13 mouse cellular contexts compared by ENCODE assay signal in the genomic region with DNA sequence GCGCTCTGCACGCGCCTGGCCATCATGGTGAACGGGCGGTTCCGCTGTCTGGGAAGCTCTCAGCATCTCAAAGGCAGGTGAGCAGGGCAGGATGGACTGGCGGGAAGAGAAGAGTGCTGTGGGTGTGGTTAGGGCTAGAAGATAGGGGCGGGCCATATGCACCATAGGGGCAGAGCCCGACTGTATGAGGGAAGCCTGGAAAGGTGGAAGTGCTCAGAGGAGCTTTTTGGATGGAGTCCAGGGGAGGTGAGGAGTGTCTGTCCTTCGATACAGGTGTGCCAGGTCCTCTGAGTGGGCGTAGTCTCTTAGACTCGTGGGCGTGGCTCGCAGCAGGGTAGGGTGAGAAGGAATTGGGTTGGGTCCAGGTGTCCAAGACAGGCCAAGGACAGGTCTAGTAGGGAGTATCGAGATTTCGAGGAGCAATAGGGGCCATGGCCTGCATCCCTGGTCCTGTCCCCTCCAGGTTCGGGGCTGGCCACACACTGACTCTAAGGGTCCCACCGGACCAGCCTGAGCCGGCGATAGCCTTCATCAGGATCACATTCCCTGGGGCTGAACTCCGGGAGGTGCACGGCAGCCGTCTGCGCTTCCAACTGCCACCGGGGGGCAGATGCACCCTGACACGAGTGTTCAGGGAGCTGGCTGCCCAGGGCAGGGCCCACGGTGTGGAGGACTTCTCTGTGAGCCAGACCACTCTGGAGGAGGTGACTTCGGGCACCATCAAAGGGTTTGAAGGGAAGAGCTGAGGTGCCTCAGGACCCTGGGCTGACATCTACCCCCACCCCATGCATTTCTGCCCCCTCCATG. TPM values are rescaled to one million over a fixed set of nuclear protein-coding genes. Genes with fewer than 3 reads are reported as not detected.
DNase-seq lines count a peak whose midpoint lies in the region; ATAC-seq and TF ChIP-seq lines count a peak whose summit lies in the region.
"Had no signal": no experiment of that assay in that cellular context is flagged by ENCODE, and none has a peak within 500 bp of the region (broad histone marks: within the 10 kb centered on the region; RNA-seq: fewer than 3 reads in every experiment).

No protein-coding gene starts in this region.

- peaks cover 15% of the 10 kb centered on the region for H3K9me3 ChIP-seq in heart, postnatal 0 days (replicated peaks; ENCODE audit: control insufficient read depth, low read length)
- H3K9me3 ChIP-seq in CH12.LX (replicated peaks; ENCODE audit: low read length): no peaks in the 10 kb centered on the region
- peaks cover 11% of the 10 kb centered on the region; the same call in 1 of the 2 replicates for H3K9me3 ChIP-seq in kidney, embryonic 16.5 days (ENCODE audit: low read length)

- in situ Hi-C loops in CH12.LX (cut with MboI; ENCODE audit: low pct_ligation_motif_present, low pct_unique_long_range_greater_than_20kb, low sequenced_read_pairs): no loop called here

- no peak for DNase-seq in heart, postnatal 0 days (ENCODE audit: low spot score)
- no peak for DNase-seq in heart, adult 9 months (ENCODE audit: low spot score in 2 of 2)
- DNase-seq in CH12.LX (ENCODE audit: extremely low read depth): no peak
- DNase-seq in induced T-regulatory cell, adult 2 months (ENCODE audit: low read depth): peak; percentile 46
- DNase-seq in lung, postnatal 10 days: peak; percentile 64
- no peak for DNase-seq in layer of hippocampus, adult 9-10 months (ENCODE audit: low spot score)
- DNase-seq: cerebellum, adult 11 months; right cerebral cortex, adult 18-20 months had no signal

- TF ChIP-seq EP300 in heart, postnatal 0 days (IDR thresholded peaks at IDR 0.05; ENCODE audit: low read depth): no peak
- no peak for TF ChIP-seq EP300 in CH12.LX (IDR thresholded peaks at IDR 0.05; ENCODE audit: low read length)

- peaks cover 22% of the 10 kb centered on the region for H3K27me3 ChIP-seq in heart, postnatal 0 days (ENCODE audit: control insufficient read depth, insufficient read depth, low read length)
- no peaks in the 10 kb centered on the region for H3K27me3 ChIP-seq in CH12.LX (replicated peaks)
- H3K27me3 ChIP-seq in kidney, embryonic 16.5 days (ENCODE audit: insufficient read depth, low read length): peaks cover 33% of the 10 kb centered on the region

- no peak overlapping the region for H3K27ac ChIP-seq in heart, postnatal 0 days (ENCODE audit: low read depth)
- H3K27ac ChIP-seq in CH12.LX (ENCODE audit: insufficient read depth, low read depth): no peak overlapping the region
- no peak overlapping the region for H3K27ac ChIP-seq in kidney, embryonic 16.5 days (ENCODE audit: low read length)
- H3K27ac ChIP-seq: heart, embryonic 15.5 days; midbrain, embryonic 12.5 days had no signal

- 0 out of 2 replicates have a peak, but pooled peaks have one; percentile 22 for TF ChIP-seq CTCF in heart, postnatal 0 days (IDR thresholded peaks at IDR 0.05; ENCODE audit: low read depth)
- peak in 1 of 2 experiments; percentile 71; a peak in 2 of 4 replicates for TF ChIP-seq CTCF in CH12.LX (conservative IDR thresholded peaks at IDR 0.05 in 1 of 2, IDR thresholded peaks at IDR 0.05 in 1 of 2; ENCODE audit: low read depth in 2 of 2, low read length in 2 of 2)

- H3K79me2 ChIP-seq in CH12.LX (replicated peaks; ENCODE audit: control insufficient read depth, extremely low read depth, insufficient read depth, poor library complexity, severe bottlenecking): peaks cover 8% of the 10 kb centered on the region

- H3K4me1 ChIP-seq in heart, postnatal 0 days (ENCODE audit: control insufficient read depth, insufficient read depth): no peaks in the 10 kb centered on the region
- H3K4me1 ChIP-seq in CH12.LX (ENCODE audit: control insufficient read depth in 1 of 2, insufficient read depth in 2 of 2): peaks cover 12 to 34% of the 10 kb centered on the region in 2 experiments
- H3K4me1 ChIP-seq in kidney, embryonic 16.5 days (ENCODE audit: insufficient read depth, low read length): peaks cover 15% of the 10 kb centered on the region

- 38% methylated on average over 28 of the region's 28 CpGs for WGBS in heart, postnatal 0 days
- 23% methylated on average over 28 of the region's 28 CpGs for WGBS in kidney, embryonic 16.5 days

- H3K36me3 ChIP-seq in heart, postnatal 0 days (replicated peaks; ENCODE audit: control insufficient read depth, insufficient read depth, low read length): peaks cover 34% of the 10 kb centered on the region
- peaks cover 37 to 73% of the 10 kb centered on the region in 2 experiments for H3K36me3 ChIP-seq in CH12.LX (replicated peaks in 1 of 2; ENCODE audit: control insufficient read depth in 1 of 2, insufficient read depth in 1 of 2, low read length in 1 of 2)
- H3K36me3 ChIP-seq in kidney, embryonic 16.5 days (ENCODE audit: insufficient read depth, low read length): peaks cover 10% of the 10 kb centered on the region; the same call in 1 of the 2 replicates

- H3K9ac ChIP-seq in heart, postnatal 0 days (replicated peaks; ENCODE audit: low read depth, low read length): no peak overlapping the region
- no peak overlapping the region for H3K9ac ChIP-seq in CH12.LX (ENCODE audit: insufficient read depth, low read depth)
- H3K9ac ChIP-seq in kidney, embryonic 16.5 days (replicated peaks; ENCODE audit: low read length): no peak overlapping the region
- H3K9ac ChIP-seq: heart, embryonic 15.5 days; midbrain, embryonic 12.5 days had no signal

- dilution Hi-C loops in CH12.LX (cut with MboI; ENCODE audit: extremely low pct_ligation_motif_present, extremely low pct_unique_long_range_greater_than_20kb, low sequenced_read_pairs): no loop called here

- no peak for TF ChIP-seq POLR2A in CH12.LX (IDR thresholded peaks at IDR 0.05; ENCODE audit: low read depth, low read length)

- TF ChIP-seq RAD21 in CH12.LX (IDR thresholded peaks at IDR 0.05; ENCODE audit: low read depth, low read length): peak; percentile 60

- no peak for ATAC-seq in heart, postnatal 0 days (ENCODE audit: insufficient read depth, low read depth)
- no peak for ATAC-seq in megakaryocyte-erythroid progenitor cell, adult 5-6 weeks (replicated peaks; ENCODE audit: low FRiP score, low TSS enrichment, poor library complexity, severe bottlenecking)
- no peak for ATAC-seq in kidney, embryonic 16.5 days (ENCODE audit: low FRiP score, low TSS enrichment)

- no peak overlapping the region for H3K4me3 ChIP-seq in heart, postnatal 0 days (ENCODE audit: low read depth, low read length)
- no peak overlapping the region for H3K4me3 ChIP-seq in CH12.LX (replicated peaks in 1 of 3; ENCODE audit: low read depth in 2 of 3, low read length in 2 of 3, poor library complexity in 1 of 3)
- H3K4me3 ChIP-seq in kidney, embryonic 16.5 days (ENCODE audit: low read length): no peak overlapping the region
- H3K4me3 ChIP-seq: erythroblast, embryonic 14.5 days; heart, embryonic 15.5 days; midbrain, embryonic 12.5 days had no signal

- H3K4me2 ChIP-seq in heart, postnatal 0 days (ENCODE audit: low read depth, low read length): no peak overlapping the region
- no peak overlapping the region for H3K4me2 ChIP-seq in CH12.LX (ENCODE audit: insufficient read depth, low read depth, poor library complexity, severe bottlenecking)
- H3K4me2 ChIP-seq in kidney, embryonic 16.5 days (replicated peaks; ENCODE audit: low read depth, low read length): no peak overlapping the region
- H3K4me2 ChIP-seq: heart, embryonic 15.5 days; midbrain, embryonic 12.5 days had no signal

RNA-seq across cellular contexts. Expression of a gene that starts 1.8 kb away (rescaled TPM):
- total RNA-seq in heart, postnatal 0 days (2014; rRNA removed; ENCODE audit: low replicate concordance): 3.9 and 11.0 TPM in 2 replicates
- polyA plus RNA-seq in heart, postnatal 0 days (2015; fragmentation: Nextera tagmentation; extraction: Ambion mirVana): 1.9 TPM in 2 replicates
- 23.4 and 25.9 TPM in 2 replicates for total RNA-seq in CH12.LX (2012; rRNA removed)
- 10.3 and 11.8 TPM in 2 replicates for total RNA-seq in CH12.LX (2014; rRNA removed)
- 20.2 and 21.2 TPM in 2 replicates for polyA plus RNA-seq in CH12.LX (2012; ENCODE audit: insufficient read length, low read depth)
- total RNA-seq in megakaryocyte-erythroid progenitor cell, adult 5-6 weeks (2014; fragmentation: Nextera tagmentation): 76.2 and 103 TPM in 2 replicates
- 52.8 and 64.4 TPM in 2 replicates for total RNA-seq in megakaryocyte-erythroid progenitor cell, adult 5-6 weeks (2017)
- polyA plus RNA-seq in kidney, embryonic 16.5 days (2015; fragmentation: Nextera tagmentation; extraction: Ambion mirVana): 10.5 and 11.3 TPM in 2 replicates

RNA-seq across cellular contexts. Expression of a gene that starts 18.4 kb away (rescaled TPM):
- total RNA-seq in heart, postnatal 0 days (2014; rRNA removed; ENCODE audit: low replicate concordance): 10.4 and 11.4 TPM in 2 replicates
- polyA plus RNA-seq in heart, postnatal 0 days (2015; fragmentation: Nextera tagmentation; extraction: Ambion mirVana): 1.9 TPM in 2 replicates
- total RNA-seq in CH12.LX (2012; rRNA removed) (6.8 and 7.0 TPM in 2 replicates), CH12.LX (2014; rRNA removed) (2.3 TPM in 2 replicates)
- polyA plus RNA-seq in CH12.LX (2012; ENCODE audit: insufficient read length, low read depth): 5.4 and 6.1 TPM in 2 replicates
- 27.0 and 32.9 TPM in 2 replicates for total RNA-seq in megakaryocyte-erythroid progenitor cell, adult 5-6 weeks (2014; fragmentation: Nextera tagmentation)
- 11.0 and 12.1 TPM in 2 replicates for total RNA-seq in megakaryocyte-erythroid progenitor cell, adult 5-6 weeks (2017)
- 4.2 and 4.4 TPM in 2 replicates for polyA plus RNA-seq in kidney, embryonic 16.5 days (2015; fragmentation: Nextera tagmentation; extraction: Ambion mirVana)

RNA-seq across cellular contexts. Expression of a gene that starts 24.9 kb away (rescaled TPM):
- total RNA-seq in heart, postnatal 0 days (2014; rRNA removed; ENCODE audit: low replicate concordance): 70.6 and 106 TPM in 2 replicates
- polyA plus RNA-seq in heart, postnatal 0 days (2015; fragmentation: Nextera tagmentation; extraction: Ambion mirVana): 120 and 123 TPM in 2 replicates
- 127 and 132 TPM in 2 replicates for total RNA-seq in CH12.LX (2012; rRNA removed)
- total RNA-seq in CH12.LX (2014; rRNA removed): 98.3 and 105 TPM in 2 replicates
- 194 and 227 TPM in 2 replicates for polyA plus RNA-seq in CH12.LX (2012; ENCODE audit: insufficient read length, low read depth)
- total RNA-seq in megakaryocyte-erythroid progenitor cell, adult 5-6 weeks (2014; fragmentation: Nextera tagmentation): 145 and 157 TPM in 2 replicates
- total RNA-seq in megakaryocyte-erythroid progenitor cell, adult 5-6 weeks (2017): 142 and 150 TPM in 2 replicates
- 242 and 248 TPM in 2 replicates for polyA plus RNA-seq in kidney, embryonic 16.5 days (2015; fragmentation: Nextera tagmentation; extraction: Ambion mirVana)

RNA-seq across cellular contexts. Expression of a gene that starts 26.3 kb away (rescaled TPM):
- 142 and 158 TPM in 2 replicates for total RNA-seq in heart, postnatal 0 days (2014; rRNA removed; ENCODE audit: low replicate concordance)
- polyA plus RNA-seq in heart, postnatal 0 days (2015; fragmentation: Nextera tagmentation; extraction: Ambion mirVana): 126 and 149 TPM in 2 replicates
- total RNA-seq in CH12.LX (2012; rRNA removed) (26.3 and 26.9 TPM in 2 replicates), CH12.LX (2014; rRNA removed) (46.3 and 49.0 TPM in 2 replicates)
- 52.6 and 62.7 TPM in 2 replicates for polyA plus RNA-seq in CH12.LX (2012; ENCODE audit: insufficient read length, low read depth)
- 18.0 and 24.6 TPM in 2 replicates for total RNA-seq in megakaryocyte-erythroid progenitor cell, adult 5-6 weeks (2014; fragmentation: Nextera tagmentation)
- 13.8 and 25.6 TPM in 2 replicates for total RNA-seq in megakaryocyte-erythroid progenitor cell, adult 5-6 weeks (2017)
- polyA plus RNA-seq in kidney, embryonic 16.5 days (2015; fragmentation: Nextera tagmentation; extraction: Ambion mirVana): 309 and 332 TPM in 2 replicates

RNA-seq across cellular contexts. Expression of a gene that starts 30.6 kb away (rescaled TPM):
- total RNA-seq in heart, postnatal 0 days (2014; rRNA removed; ENCODE audit: low replicate concordance): 162 and 182 TPM in 2 replicates
- 18.0 and 18.1 TPM in 2 replicates for polyA plus RNA-seq in heart, postnatal 0 days (2015; fragmentation: Nextera tagmentation; extraction: Ambion mirVana)
- total RNA-seq in CH12.LX (2012; rRNA removed) (67.1 and 71.7 TPM in 2 replicates), CH12.LX (2014; rRNA removed) (50.1 and 50.2 TPM in 2 replicates)
- 66.0 and 84.2 TPM in 2 replicates for polyA plus RNA-seq in CH12.LX (2012; ENCODE audit: insufficient read length, low read depth)
- 75.5 and 83.0 TPM in 2 replicates for total RNA-seq in megakaryocyte-erythroid progenitor cell, adult 5-6 weeks (2014; fragmentation: Nextera tagmentation)
- 47.3 and 63.9 TPM in 2 replicates for total RNA-seq in megakaryocyte-erythroid progenitor cell, adult 5-6 weeks (2017)
- polyA plus RNA-seq in kidney, embryonic 16.5 days (2015; fragmentation: Nextera tagmentation; extraction: Ambion mirVana): 10.8 and 11.2 TPM in 2 replicates

Comparison
In these comparisons a context has a peak if more than half of its experiments do, and no peak if none do; other contexts are left out.
1. DNase-seq: peak in induced T-regulatory cell, adult 2 months (single experiment) and lung, postnatal 10 days (single experiment); none in heart, postnatal 0 days (single experiment), heart, adult 9 months (0 of 2), CH12.LX (single experiment) and layer of hippocampus, adult 9-10 months (single experiment).